Comparison of ENCODE assay signal across 8 mouse cellular contexts in genomic region chr16:55476544-55477208, GRCm38 (mm10).
A peak's percentile ranks its signal among the peaks of the same experiment; 100 is the strongest.
DNase-seq lines count a peak whose midpoint lies in the region; ATAC-seq and TF ChIP-seq lines count a peak whose summit lies in the region.

No protein-coding gene starts in this region.

- no peaks in the 10 kb centered on the region for H3K4me1 ChIP-seq in kidney, postnatal 0 days (replicated peaks; ENCODE audit: insufficient read depth, low read length)

- 22% methylated on average over 17 of the region's 17 CpGs for WGBS in kidney, postnatal 0 days

- TF ChIP-seq CTCF in kidney, postnatal 0 days (IDR thresholded peaks at IDR 0.05; ENCODE audit: low read depth), result peak; percentile 89

- no peak overlapping the region for H3K9ac ChIP-seq in kidney, postnatal 0 days (ENCODE audit: low read depth, low read length)

- peak; percentile 89 for ATAC-seq in granulocyte monocyte progenitor cell, adult 5-6 weeks (replicated peaks; ENCODE audit: poor library complexity, severe bottlenecking)
- ATAC-seq in kidney, postnatal 0 days (replicated peaks; ENCODE audit: low FRiP score, low read depth), result peak; percentile 63

- H3K9me3 ChIP-seq in kidney, postnatal 0 days (replicated peaks; ENCODE audit: low read length), result no peaks in the 10 kb centered on the region

- H3K36me3 ChIP-seq in kidney, postnatal 0 days (ENCODE audit: insufficient read depth, low read length), result no peaks in the 10 kb centered on the region
- H3K36me3 ChIP-seq in splenic B cell, adult 2 months (ENCODE audit: control insufficient read depth, insufficient read depth, low read length, poor library complexity, severe bottlenecking), result no peaks in the 10 kb centered on the region

- DNase-seq in adrenal gland, postnatal 10 days, result peak; percentile 35
- DNase-seq in adrenal gland, postnatal 4 days (ENCODE audit: low spot score in 2 of 2), result no peak
- peak; percentile 81 for DNase-seq in CD4-positive, CD25-positive, alpha-beta regulatory T cell, adult 2 months (ENCODE audit: low read depth, low spot score)
- peak; percentile 37 for DNase-seq in cerebellum, adult 8-10 months
- peak; percentile 87 for DNase-seq in kidney, postnatal 0 days (ENCODE audit: low spot score)
- DNase-seq in lung, postnatal 14 days, result peak; percentile 44
- peak; percentile 78 for DNase-seq in splenic B cell, adult 2 months (ENCODE audit: low read depth, low spot score)

- no peak overlapping the region for H3K4me3 ChIP-seq in kidney, postnatal 0 days (replicated peaks; ENCODE audit: low read depth, low read length)

- 0 out of 2 replicates have a peak overlapping the region, but pooled peaks have one; percentile 6 for H3K4me2 ChIP-seq in kidney, postnatal 0 days (ENCODE audit: low read length)

- H3K27me3 ChIP-seq in kidney, postnatal 0 days (ENCODE audit: insufficient read depth, low read length), result no peaks in the 10 kb centered on the region
- no peaks in the 10 kb centered on the region for H3K27me3 ChIP-seq in splenic B cell, adult 2 months (ENCODE audit: control insufficient read depth, insufficient read depth, low read length, poor library complexity, severe bottlenecking)

- no peak overlapping the region for H3K27ac ChIP-seq in kidney, postnatal 0 days

Comparison
In these comparisons a context has a peak if more than half of its experiments do, and no peak if none do; other contexts are left out.
1. DNase-seq: peak in adrenal gland, postnatal 10 days (single experiment), CD4-positive, CD25-positive, alpha-beta regulatory T cell, adult 2 months (single experiment), cerebellum, adult 8-10 months (single experiment), kidney, postnatal 0 days (single experiment), lung, postnatal 14 days (single experiment) and splenic B cell, adult 2 months (single experiment); none in adrenal gland, postnatal 4 days (0 of 2).